Mouse (Mus musculus): ENCODE results near the gene Gm49366.
"Not testable (repeated sequence)": the region's sequence is repeated elsewhere in the genome, so short reads cannot be mapped to it uniquely, and the experiment has no call there.

Gene Gm49366

DNA sequence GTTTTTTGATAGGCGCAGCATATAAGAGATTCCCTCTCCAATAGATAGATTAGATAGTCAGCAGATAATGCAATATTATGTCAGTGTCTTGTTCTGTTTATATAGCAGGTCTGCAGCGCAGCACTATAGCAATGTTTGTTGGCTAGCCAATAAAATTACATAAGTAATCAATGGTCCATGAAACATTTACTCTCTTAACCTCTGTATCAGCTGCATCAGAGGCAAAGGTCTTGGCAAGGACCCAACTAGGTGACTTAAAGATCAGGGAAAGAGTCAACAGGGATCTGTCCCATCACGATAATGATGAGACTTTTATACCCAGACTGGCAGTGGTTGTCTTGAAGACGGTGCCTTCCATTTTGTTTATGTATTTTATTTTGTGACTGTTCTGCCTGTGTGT, 5.9 kb upstream of the Gm49366 start:
- DNase-seq (ENCODE audit: low spot score), result no peak

DNA sequence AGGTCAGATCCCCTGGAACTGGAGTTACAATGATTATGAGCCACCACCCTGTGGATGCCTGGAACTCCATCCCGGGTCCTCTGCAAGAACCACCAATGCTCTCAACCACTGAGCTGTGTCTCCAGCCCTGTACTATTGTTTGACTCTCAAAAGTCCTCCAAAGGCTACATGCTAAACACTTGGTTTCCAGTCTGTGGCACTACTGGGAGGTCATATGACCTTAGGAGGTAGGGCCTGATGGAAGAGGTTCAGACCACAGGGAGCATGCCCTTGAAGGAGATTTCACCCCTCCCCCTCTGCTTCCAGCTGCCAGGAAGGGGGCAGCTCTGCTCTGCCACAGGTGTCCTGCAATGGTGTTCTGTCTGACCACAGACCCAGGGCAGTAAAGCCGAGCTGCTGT, 5.4 kb upstream of the Gm49366 start:
- DNase-seq (ENCODE audit: low spot score), result not testable (repeated sequence)

DNA sequence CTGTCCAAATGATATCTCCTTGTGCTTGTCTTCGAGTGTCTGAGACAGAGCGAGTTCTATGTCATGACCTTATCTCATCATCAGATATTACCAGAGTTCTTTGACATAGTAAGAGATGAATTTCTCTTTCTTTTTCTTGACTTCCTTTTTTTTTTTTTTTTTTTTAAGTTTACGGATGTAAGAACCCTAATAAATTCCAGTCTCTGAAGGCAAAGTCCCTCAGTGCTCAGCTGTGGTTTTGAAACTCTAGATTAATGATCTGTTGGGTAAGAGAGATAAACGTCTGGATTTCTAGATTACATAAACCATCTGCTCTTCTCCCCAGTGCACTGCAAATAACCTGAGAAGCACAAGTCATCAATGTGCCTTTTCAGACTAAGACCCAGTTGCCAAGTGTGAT, 4.6 kb upstream of the Gm49366 start:
- DNase-seq (ENCODE audit: low spot score), result no peak

DNA sequence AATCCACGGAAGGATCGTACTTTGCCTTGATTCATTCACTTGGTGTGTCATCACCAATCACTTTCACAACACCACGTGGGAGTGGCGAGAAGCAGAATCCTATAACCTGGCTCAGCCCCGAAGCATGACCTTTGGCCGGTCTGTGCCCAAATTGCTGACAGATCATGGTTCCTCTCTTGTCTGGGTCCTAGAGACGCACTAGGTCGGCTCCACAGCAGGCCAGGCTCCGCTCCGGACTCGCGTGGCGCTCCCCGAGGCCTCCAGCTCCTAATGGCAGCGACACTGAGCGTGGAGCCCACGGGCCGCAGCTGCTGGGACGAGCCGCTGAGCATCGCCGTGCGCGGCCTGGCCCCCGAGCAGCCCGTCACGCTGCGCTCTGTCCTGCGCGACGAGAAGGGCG, 494 bp upstream of the Gm49366 start, which contains the start of gene Acot4:
TSS of gene Acot4 (plus strand) at position 139 of the 400 bp plus-strand sequence.
- DNase-seq (ENCODE audit: low spot score), result not testable (repeated sequence)

DNA sequence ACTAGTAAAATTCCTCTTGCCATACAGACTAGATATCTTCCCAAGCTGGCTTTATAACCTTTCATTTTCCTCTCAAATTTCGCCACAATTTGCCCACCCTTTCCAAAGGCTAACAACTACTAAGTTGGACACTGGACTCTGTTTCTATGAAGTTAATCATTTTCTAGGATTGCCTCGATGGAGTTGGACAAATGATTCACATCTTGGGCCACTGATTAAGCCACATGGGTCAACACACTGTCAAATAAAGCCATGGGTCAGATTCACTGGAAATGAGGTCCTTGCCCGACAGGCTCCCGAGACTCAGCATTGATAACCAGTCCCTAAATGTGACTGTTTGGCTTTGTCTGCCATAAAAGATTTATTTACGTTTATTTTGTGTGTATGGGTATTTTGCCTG, 3.5 kb downstream of the Gm49366 start:
- no peak for DNase-seq (ENCODE audit: low spot score)

DNA sequence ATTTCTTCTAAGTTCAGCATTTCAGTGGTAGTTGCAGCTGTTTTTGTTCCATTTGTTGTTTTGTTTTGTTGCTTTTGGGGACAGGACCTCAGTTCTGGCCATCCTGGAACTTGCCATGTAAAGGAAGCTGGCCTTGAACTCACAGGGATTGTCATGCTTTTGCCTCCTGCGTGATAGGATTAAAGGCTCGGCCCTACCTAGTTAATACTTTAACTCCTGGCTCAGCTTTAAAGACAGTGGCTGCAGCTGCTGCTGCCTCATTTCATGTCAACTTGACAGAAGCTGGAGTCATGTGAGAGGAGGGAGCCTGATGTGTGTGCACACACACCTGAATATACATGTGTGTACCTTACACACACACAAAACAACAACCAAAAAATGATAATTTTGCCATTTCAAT, 5.3 kb downstream of the Gm49366 start:
- no peak for DNase-seq (ENCODE audit: low spot score)

DNA sequence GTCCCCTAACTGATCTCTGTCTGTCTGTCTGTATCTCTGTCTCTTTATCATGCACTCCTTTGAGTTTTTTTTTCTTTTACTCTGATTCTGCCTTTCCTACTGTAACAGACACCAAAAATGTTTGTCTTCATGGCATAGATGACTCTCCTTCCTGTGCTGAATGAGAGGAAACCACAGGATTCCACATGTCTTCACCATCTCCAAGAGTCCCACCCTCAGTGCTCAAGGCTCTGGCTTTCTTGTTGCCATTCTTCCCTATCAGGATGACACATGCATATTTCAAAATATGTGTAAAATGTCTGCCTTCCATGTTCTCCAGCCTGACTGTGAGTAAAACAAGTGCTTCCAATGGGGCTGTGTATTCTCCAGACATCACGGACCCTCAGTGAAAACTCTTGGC, 8.2 kb downstream of the Gm49366 start:
- no peak for DNase-seq (ENCODE audit: low spot score)

DNA sequence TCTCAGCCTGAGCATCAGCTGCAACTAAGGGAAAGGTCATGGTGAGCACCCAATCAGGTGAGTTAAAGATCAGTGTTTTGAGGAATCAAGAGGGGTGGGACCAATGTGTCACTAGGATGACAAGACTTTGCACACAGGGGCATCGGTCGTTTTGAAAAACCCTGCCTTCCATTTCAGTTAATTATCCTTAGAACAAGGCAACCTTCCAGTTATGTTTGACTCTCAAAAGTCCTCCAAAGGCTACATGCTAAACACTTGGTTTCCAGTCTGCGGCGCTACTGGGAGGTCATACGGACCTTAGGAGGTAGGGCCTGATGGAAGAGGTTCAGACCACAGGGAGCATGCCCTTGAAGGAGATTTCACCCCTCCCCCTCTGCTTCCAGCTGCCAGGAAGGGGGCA, 12.0 kb downstream of the Gm49366 start:
- not testable (repeated sequence) for DNase-seq (ENCODE audit: low spot score)

DNA sequence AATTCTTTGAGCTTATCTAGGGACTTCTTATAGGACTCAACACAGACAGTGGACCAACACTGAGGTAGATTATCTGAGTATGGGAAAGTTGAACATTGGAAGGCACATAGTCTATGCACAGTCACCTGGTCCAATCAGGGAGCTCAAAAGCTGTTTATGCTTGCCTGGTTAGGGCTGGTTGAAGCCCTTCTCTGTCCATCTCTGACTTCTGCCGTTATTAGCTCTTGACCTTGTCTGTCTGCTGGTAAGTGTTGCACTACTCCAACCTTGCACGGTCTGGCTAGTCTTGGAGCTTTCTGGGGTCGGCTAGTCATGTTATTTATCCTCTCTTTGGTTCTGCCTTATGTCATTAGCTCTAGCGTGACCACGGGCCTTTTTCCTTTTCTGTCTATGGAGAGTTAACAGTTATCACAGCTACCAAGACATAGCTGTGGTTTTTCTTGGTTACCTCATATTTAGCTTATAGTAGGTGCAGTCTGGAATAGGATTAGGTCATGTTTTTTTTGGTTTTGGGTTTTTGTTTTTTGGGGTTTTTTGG, 13.3 kb downstream of the Gm49366 start, which contains the start of gene Acot3:
TSS of gene Acot3 (plus strand) at position 208 of the 538 bp plus-strand sequence.
- no peak for DNase-seq (ENCODE audit: low spot score)

DNA sequence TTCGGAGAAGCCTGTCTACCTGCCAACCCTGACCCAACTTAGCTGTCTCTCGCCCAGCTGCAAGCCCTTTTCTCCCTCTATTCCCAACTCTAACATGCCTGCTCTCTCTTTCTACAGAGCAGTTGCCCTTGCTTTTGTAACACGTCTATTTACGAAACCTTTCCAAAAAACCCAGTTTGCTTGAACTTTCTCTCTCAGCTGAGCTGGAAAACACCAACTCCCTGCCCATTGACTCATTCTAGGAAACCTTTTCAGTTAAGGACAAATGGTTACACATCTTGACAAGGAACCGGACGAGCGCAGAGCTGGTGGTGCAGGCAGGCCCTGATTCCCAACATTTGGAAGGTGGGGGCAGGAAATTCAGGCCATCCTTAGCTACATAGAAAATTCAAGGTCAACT, 13.9 kb downstream of the Gm49366 start:
- no peak for DNase-seq (ENCODE audit: low spot score)

DNA sequence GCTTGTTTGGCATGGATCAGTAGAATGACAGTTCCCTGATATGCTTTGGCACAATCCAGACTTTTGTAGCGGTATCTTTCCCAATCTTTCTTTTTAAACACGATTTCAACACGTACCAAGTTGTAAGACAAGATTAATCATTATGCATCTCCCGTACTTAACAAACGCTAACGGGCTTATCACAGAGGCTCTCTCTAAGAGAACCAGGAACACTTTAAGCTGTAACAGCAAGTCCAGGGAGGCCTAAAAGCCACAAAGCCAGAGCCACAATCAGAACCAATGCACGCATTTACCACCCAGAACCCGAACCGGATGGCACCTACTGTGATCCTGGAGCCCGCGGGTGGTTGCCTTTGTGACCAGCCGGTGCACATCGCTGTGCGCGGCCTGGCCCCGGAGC, 14.4 kb downstream of the Gm49366 start:
- no peak for DNase-seq (ENCODE audit: low spot score)

DNA sequence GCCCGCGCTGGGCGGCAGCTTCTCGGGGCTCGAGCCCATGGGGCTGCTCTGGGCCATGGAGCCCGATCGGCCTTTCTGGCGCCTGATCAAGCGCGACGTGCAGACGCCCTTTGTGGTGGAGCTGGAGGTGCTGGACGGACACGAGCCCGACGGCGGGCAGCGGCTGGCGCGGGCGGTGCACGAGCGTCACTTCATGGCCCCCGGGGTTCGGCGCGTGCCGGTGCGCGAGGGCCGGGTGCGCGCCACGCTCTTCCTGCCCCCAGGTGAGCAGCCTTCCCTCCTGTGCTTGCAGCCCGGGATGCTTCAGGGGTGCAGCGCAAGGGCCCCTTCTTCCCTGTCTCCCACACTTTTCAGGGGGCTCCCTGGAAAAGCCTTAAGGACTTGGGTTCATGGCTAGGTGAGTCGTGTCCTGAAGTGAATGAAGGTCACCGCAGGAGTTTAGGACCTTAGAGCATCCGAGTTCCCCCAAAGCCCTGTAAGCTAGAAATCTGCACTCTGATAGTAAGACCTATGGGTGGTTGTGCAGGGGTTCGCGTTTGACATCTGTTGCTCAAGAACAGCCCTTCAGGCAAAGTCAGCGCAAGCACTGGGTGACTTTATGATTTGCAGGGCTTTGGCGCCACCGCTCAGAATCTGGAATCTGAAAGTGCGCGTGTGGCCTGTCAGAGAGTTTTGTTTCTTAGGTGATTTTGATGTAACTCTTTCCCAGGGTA, 15.1 kb downstream of the Gm49366 start:
- DNase-seq (ENCODE audit: low spot score), result no peak

DNA sequence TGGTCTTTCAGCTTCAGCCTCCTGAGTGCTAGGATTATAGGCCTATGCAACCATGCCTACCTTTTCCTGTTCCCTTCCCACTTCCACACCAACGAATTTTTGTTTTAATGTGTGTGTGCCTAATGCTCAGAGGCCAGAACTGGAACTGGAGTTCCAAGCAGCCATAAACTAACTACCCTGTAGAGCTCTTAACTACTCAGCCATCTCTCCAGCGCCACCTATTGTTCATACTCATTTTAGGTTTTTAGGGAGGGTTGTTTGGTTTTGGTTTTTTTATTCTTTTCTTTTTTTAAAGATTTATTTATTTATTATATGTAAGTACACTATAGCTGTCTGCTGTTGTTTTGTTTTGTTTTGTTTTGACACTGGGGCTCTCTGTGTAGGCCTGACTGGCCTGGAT, 22.2 kb downstream of the Gm49366 start:
- DNase-seq (ENCODE audit: low spot score), result no peak

DNA sequence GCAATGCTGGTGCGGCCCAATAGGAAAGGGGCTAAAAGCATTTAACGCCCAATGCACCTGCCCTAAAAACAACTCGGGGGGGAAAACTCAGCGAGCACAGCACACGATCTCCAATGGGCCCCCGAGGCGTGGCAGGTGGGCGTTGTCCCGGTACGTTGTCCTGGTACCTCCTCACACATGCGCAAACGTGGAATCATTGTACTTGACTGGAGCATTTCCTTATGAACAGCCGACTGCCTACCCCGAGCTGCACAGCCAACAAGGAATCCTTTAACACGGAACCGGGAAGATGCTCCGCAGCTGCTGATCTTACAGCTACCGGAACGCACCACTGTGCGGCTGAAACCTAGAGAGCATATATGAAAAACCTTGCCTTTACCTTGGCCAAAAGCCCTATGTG, 23.6 kb downstream of the Gm49366 start:
- DNase-seq (ENCODE audit: low spot score), result no peak

DNA sequence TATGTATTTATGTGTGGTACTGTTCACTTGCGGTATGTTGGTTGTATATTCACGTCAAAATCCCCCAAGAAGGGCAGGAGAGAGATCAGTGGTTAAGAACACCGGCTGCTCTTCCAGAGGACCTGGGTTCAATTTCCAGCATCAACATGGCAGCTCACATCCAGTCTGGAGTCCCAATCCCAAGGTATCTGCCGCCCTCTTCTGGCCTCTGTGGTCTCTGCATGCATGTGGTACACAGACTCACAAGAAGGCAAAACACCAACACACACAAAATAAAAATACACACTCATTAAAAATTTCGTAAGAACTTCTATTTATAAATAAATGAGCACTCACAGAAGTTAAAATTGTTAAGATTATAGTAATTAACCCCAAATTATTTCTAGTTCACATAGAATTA, 24.5 kb downstream of the Gm49366 start:
- no peak for DNase-seq (ENCODE audit: low spot score)

DNA sequence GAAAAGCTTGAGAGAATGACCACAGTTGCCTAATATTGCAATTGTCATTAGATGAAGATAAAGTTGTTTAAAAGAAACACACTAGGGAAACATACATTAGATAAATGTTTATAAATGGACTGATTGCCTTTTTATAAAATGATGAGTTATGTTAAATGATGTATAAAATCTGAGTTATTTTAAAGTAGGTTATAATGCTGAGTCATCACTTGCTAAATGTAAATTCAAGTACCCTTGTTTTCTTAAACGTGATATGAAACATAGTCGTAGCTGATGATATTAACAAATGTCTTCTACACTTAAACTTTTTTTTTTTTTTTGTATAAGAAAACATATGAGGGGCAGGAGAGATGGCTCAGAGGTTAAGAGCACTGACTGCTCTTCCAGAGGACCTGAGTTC, 25.1 kb downstream of the Gm49366 start:
- DNase-seq (ENCODE audit: low spot score), result no peak

DNA sequence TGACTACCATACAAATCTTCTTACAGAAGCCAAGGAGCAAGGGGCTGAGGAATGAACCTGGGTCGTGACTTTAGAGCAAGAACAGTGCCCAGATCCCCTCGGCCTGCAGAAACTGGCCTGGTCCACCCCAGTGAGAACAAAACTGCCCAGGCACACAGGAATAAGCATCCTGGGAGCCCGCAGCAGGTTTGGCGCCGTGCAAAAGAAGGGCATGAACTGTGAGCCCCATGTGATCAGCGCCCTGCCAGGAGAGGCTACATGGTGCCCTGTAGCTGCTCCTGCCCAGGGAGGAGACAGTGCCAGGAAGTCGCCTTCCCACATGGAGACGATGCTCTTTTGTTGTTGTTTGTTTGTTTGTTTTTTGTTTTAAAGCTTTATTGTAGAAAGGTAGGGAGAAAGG, 25.9 kb downstream of the Gm49366 start:
- DNase-seq (ENCODE audit: low spot score), result no peak

DNA sequence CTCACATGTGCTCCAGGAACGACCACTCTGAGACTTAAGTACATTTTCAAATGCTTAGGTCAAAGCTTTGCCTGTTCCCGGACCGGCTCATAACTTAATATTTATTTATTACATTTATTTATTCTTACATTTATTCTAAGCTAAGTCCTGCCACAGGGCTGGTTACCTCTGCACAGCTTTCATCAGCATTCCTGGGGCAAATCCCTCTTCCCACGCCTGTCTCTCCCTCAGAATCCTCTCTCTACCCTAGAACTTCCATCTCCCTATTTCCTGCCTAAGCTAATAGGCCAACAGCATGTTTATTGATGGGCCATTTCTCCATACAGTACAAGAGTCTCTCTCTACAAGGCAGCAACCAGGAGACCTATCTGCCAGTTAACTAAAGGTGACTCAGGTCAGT, 29.0 kb downstream of the Gm49366 start:
- DNase-seq (ENCODE audit: low spot score), result no peak

DNA sequence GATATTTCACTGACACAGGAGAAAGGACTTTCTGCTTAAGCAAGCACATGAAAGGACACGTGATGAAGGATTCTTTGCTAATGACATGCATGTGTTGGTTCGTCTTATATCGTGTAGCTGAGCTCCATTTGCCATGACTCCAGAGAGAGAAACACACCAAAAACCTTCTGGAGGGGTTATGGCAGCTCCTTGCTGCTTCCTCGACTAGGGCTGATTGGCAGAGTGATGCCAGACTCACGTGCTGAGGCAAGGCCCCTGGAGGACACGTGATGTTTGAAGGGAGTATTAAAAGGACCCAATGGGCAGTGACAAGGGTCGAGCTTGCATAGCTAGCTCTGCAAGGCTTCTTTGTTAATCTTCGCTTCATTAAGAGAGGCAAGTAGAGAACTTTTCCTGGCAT, 29.6 kb downstream of the Gm49366 start:
- DNase-seq (ENCODE audit: low spot score), result no peak

DNA sequence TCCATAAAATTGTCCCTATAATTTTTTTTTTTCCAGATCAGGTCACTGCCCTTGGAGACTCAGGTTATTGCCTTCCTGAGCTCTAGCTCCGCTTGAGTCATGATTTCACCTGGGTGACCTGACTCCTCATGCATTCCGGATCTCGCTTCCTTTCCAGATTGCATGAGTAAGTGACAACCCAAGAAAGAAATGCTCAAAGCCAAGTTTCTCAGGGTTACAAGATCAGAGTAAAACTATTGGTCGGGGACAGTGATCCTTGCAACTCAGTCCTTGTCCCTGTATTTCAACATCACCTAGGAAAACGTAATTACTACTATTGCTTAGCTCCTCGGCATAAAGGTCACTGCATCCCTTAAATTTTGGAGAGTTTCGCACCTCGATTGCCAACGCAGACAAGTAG, 30.3 kb downstream of the Gm49366 start, which contains the start of gene Acot5:
TSS of gene Acot5 (plus strand) at position 340 of the 400 bp plus-strand sequence.
- no peak for DNase-seq (ENCODE audit: low spot score)

DNA sequence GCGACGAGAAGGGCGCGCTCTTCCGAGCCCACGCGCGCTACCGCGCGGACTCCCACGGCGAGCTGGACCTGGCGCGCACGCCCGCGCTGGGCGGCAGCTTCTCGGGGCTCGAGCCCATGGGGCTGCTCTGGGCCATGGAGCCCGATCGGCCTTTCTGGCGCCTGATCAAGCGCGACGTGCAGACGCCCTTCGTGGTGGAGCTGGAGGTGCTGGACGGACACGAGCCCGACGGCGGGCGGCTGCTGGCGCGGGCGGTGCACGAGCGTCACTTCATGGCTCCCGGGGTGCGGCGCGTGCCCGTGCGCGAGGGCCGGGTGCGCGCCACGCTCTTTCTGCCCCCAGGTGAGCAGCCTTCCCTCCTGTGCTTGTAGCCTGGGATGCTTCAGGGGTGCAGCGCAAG, 30.8 kb downstream of the Gm49366 start:
- DNase-seq (ENCODE audit: low spot score), result peak; percentile 11

DNA sequence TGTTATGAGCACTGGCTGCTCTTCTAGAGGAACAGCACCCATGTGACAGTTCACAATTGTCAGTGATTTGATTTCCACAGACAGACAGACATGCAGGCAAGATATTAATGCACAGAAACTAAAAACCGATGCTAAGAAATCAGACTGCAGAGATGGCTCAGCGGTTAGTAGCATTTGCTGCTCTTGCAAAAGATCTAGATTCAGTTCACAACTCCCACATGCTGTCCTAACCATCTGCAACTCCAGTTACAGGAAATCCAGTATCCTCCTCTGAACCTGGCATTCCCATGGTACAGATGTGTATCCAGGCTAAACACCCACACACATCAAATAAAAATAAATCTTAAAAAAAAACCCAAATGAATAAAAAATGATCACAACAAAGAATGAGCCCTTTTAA, 33.0 kb downstream of the Gm49366 start:
- no peak for DNase-seq (ENCODE audit: low spot score)

DNA sequence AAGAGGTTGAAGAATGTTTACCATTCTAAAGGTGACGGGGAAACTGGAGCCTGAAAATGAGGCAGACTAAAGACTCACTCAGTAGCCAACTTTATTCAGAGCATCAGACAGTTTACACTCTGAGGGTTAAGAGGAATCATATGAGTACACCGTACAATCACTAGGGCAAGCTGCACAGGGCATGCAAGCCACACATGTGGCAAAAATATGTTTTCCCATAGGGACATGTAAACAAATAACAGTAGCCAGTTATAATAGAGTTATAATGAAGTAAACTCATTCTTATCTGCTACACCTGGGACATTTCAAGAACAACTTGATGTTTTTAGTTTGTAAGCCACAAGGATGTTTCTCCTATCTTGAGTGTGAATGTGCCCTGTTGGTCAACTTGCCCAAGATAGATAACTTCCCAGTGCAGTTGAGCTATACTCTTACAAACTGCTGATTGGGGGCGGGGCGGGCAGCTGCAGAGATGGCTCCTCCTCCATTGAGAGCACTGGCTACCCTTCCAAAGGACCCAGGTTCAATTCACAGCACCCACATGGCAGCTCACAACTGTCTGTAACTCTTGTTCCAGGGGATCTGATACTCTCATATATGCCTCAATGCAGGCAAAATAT, 38.7 kb downstream of the Gm49366 start:
- no peak for DNase-seq (ENCODE audit: low spot score)

DNA sequence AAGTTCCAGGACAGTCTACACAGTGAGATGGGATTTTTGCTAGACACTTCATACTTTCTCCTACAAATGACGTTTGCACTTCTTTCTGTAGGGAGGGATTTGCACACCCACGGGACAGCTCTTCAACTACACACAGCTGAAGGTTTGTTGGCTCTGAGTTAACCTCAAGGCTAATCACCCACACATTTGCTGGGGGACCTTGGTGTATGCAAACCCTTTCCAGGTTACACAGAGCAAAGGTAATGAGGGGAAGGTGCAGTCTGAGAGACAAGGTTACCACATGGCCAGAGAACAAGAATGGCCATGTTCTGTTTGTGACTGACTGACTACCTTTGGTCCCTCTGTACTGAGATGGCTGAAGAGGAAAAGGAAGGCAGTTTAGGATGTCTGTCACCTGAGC, 45.1 kb downstream of the Gm49366 start:
- no peak for DNase-seq (ENCODE audit: low spot score)
